Mouse (Mus musculus): ENCODE data around the gene Qars.

The Qars gene

GRCm38 (mm10) chr9:108488403-108488802, 19.1 kb upstream of the Qars start:
- peak in 1 of 2 experiments; percentile 43 for DNase-seq

- DNase-seq, result peak in 1 of 2 experiments; percentile 45
Observed at GRCm38 (mm10) chr9:108489215-108489614, 18.3 kb upstream of the Qars start.

GRCm38 (mm10) chr9:108489702-108490558, 17.6 kb upstream of the Qars start:
- peak in 1 of 2 experiments; percentile 41 for DNase-seq

DNA sequence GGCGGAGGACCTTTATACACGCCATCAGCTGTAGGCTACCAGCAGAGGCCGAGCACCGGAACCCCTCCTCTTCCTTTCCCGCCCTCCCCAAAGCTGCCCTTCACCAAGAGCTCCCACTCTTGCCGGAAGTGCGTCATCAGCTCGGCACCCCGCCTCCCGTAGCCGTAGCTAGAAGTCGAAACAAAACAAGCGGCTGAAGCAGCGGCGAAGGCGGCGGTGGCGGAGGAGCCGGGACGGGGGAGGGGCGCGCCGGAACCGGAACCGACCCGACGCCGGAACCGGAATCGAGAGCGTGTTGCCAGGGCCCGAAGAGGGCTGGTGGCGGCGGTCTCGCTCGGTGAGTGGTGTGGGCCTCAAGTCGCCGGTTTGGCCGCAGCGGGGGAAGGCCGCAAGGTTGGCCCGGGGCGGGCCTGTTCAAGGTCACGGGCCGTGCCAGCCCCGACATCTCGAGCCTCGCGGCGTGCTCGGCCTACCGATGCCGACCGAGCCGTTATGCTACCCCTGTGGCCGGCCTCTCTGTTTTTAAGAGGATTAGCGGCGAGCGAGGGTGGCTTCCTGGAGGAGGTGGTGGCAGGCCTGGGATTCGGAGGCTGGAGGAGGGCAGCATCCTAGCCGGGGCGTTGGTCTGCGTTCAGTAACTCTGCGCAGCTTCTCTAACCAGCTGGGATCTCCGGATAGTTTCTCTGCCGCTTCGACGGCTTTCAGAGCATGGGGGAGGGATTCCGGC, 16.8 kb upstream of the Qars start, which contains the start of gene Usp19:
TSS of gene Usp19 (plus strand) at position 44 of the 727 bp plus-strand sequence.
- DNase-seq, result peak; percentile 98 to 99

DNA sequence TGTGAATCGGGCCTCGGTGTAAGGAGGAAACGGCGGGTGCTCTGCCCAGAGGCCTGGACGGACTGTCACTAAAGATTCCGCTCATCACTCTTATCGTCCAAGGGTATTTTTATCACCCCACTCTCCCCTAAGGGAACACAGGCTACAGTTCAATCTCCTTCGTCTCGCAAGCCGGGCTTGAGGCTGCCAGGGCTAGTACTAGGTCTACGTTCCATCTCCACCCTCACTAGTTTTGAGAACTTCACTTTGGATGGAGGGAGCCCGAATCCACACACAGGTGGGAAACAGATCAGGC, 16.3 kb upstream of the Qars start:
- no peak for DNase-seq

- peak; percentile 60 to 69 for DNase-seq
Observed at GRCm38 (mm10) chr9:108492043-108492750, 15.3 kb upstream of the Qars start.

DNA sequence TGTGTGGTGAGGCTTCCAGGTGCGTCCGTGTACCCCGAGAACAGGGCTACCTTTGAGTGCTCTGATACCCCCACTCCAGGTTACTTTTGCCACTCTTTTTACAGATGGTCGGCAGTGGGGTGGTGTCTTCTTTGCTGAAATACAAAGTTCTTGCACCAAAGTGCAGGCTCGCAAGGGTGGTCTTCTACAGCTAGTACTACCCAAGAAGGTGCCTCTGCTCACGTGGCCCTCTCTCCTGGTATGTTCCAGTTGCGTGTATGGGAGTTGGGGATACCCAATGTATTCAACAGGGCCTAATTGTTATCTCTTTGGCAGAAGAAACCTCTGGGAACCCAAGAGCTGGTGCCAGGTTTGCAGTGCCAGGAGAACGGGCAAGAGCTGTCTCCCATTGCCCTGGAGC, 14.3 kb upstream of the Qars start:
- DNase-seq, result no peak

DNA sequence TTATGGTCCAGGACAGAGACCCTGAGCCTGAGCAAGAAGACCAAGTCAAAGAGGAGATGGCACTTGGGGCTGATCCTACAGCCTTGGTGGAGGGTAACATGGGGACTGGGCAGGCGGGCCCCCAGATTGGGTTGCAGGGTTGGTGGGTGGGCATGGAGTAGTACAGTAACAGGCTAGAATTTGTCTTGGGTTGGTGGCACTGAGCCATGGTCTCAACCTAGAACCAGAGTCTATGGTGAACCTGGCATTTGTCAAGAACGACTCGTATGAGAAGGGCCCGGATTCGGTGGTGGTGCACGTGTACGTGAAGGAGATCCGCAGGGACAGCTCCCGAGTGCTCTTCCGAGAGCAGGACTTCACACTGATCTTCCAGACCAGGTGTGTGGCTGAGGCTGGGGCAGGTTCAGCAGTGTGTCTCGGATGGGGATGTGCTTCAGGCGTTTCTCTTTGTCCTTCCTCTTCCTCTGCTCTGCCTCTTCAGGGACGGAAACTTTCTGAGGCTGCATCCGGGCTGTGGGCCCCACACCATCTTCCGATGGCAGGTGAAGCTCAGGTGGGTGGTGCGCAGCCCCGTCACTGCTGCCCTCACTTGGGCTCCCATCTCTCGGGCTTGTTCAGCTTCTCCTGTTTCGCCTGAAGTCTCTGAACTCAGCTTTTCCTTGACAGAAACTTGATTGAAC, 13.2 kb upstream of the Qars start:
- peak in 1 of 2 experiments; percentile 36 for DNase-seq

DNA sequence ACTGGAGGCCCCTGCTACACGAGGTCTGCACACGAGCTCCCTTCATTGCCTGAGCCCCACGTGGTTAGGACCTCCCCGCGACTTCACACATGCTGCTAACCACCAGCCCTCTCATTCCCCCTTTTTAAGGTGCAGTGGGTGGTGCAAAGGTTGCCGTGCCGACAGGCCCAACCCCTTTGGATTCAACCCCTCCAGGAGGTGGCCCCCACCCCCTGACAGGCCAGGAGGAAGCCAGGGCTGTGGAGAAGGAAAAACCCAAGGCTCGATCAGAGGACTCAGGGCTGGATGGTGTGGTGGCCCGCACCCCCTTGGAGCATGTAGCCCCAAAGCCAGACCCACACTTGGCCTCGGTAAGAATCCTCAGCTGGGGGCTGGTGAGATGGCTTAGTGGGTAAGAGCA, 12.6 kb upstream of the Qars start:
- no peak for DNase-seq

DNA sequence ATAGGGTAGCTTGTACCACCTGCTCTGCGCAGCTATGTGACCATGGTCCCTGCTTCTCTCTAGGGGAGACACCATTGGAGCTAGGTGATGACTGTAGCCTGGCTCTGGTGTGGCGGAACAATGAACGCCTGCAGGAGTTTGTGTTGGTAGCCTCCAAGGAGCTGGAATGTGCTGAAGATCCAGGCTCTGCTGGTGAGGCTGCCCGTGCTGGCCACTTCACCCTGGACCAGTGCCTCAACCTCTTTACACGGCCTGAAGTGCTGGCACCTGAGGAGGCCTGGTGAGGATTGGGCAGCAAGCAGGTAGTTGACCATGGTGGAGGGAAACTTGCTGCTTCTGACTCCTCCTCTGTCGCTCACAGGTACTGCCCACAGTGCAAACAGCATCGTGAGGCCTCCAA, 8.3 kb upstream of the Qars start:
- peak in 1 of 2 experiments; percentile 28 for DNase-seq

GRCm38 (mm10) chr9:108499943-108500342, 7.6 kb upstream of the Qars start:
- peak in 1 of 2 experiments; percentile 33 for DNase-seq

- no peak for DNase-seq
Observed at GRCm38 (mm10) chr9:108506901-108507300, 605 bp upstream of the Qars start.

- no peak for DNase-seq
Observed at GRCm38 (mm10) chr9:108508776-108509175, 1.3 kb downstream of the Qars start.

DNA sequence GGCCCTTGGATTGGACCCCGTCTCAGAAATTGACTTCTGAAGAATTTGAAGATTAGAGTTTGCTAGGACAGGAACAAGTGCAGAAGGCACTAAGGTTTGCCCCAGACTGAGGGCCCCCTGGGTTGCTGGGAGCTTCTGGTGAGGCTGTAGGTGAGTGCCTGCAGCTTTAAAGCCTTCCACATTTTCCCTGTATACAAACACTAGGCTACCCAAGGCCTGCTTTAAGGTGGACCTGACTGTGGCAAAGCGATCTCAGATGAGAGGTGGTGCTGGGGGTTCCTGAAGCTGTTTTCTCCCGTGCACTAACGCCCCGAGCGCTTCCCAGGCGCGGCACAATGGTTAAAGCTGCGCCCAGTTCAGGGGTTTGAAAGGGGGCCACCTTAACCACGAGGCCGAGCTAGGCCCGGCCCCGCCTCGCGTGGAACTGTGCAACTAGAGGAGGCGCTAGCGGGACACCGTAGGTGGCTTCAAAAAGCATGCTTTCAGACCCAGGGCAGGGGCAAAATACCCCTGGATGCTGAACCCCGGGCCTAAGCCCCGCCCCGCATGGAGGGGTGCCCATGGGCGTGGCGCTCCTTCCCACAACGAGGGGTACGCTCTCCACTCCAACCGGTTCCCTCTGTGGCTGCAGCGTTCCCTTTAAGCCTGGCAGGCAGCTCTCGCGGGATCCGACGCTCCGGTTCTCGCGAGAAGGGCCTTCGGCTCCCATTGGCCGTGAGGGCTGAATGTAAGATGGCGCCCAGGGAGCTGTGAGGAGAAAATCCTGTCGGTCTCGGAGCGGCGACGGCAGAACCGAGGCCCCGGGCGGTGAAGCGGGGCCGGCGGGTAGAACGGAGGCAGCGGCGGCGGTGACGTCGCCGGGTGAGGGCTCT, 9.1 kb downstream of the Qars start, which contains the start of gene Qrich1:
TSS of gene Qrich1 (plus strand) at position 427 of the 872 bp plus-strand sequence.
- peak; percentile 95 to 97 for DNase-seq

GRCm38 (mm10) chr9:108517253-108517930, 9.9 kb downstream of the Qars start:
- DNase-seq, result peak; percentile 87 to 94

DNA sequence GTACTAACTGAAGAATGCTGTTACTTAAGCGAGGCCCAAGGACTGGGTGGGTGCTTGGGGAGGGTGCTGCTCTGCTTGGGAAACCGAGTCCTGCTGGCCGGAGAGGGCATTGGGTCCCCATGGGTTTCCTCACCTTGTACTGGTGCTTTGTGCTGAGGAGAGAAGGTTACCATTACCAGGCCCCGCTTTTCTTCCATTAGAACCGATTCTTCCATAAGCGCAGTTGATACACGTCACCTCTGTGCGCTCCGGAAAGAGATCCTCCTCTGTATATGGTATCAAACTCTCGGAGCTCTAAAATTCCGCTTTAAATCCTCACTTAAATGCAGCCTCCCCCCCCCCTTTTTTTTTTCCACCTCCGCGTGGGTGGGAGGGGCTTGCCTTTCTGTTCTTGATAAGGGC, 10.4 kb downstream of the Qars start:
- peak; percentile 30 to 61 for DNase-seq

- no peak for DNase-seq
Observed at GRCm38 (mm10) chr9:108521604-108522003, 14.1 kb downstream of the Qars start.

DNA sequence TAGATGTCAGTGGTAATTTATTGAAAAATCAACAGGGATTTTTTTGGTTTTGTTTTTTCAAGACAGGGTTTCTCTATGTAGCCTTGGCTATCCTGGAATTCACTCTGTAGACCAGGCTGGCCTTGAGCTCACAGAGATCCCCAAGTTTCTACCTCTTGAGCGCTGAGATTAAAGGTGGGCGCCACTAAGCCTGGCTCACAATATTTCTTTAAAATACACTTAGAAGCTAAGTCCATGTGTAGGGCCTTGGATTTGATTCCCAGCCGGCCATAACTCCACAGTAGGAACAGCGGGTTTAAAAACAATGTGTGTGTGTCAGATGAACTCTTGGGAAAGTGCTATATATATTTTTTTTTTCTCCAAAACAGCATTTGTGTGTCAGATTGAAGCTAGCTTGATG, 15.8 kb downstream of the Qars start:
- DNase-seq, result no peak

GRCm38 (mm10) chr9:108525400-108525799, 17.9 kb downstream of the Qars start:
- DNase-seq, result no peak

GRCm38 (mm10) chr9:108530954-108531353, 23.4 kb downstream of the Qars start:
- DNase-seq, result no peak

- no peak for DNase-seq
Observed at GRCm38 (mm10) chr9:108531496-108531895, 24.0 kb downstream of the Qars start.
